Mouse (Mus musculus): ENCODE results near the gene Pgm1. TPM values are rescaled to one million over a fixed set of nuclear protein-coding genes. Genes with fewer than 3 reads are reported as not detected.

The Pgm1 gene
- total and polyA plus RNA-seq, 3 experiments, result 54.0 to 97.9 (median 95.7) TPM

- in situ Hi-C loops (cut with MboI; ENCODE audit: low pct_ligation_motif_present, low pct_unique_long_range_greater_than_20kb, low sequenced_read_pairs) (no loop called here), dilution Hi-C loops (cut with MboI; ENCODE audit: extremely low pct_ligation_motif_present, extremely low pct_unique_long_range_greater_than_20kb, low sequenced_read_pairs) (no loop called here)
- Histone ChIP-seq H3K9ac (ENCODE audit: insufficient read depth, low read depth) (no peak overlapping the region), H3K4me3 (replicated peaks in 1 of 3; ENCODE audit: low read depth in 2 of 3, low read length in 2 of 3, poor library complexity in 1 of 3) (no peak overlapping the region), H3K36me3 (replicated peaks in 1 of 2; ENCODE audit: control insufficient read depth in 1 of 2, insufficient read depth in 1 of 2, low read length in 1 of 2) (peaks cover 0 to 52% of the 10 kb centered on the region in 2 experiments), H3K4me1 (ENCODE audit: control insufficient read depth in 1 of 2, insufficient read depth in 2 of 2) (no peaks in the 10 kb centered on the region), H3K27ac (ENCODE audit: insufficient read depth, low read depth) (no peak overlapping the region), H3K4me2 (ENCODE audit: insufficient read depth, low read depth, poor library complexity, severe bottlenecking) (no peak overlapping the region), H3K9me3 (replicated peaks; ENCODE audit: low read length) (no peaks in the 10 kb centered on the region), H3K27me3 (replicated peaks) (no peaks in the 10 kb centered on the region), H3K79me2 (replicated peaks; ENCODE audit: control insufficient read depth, extremely low read depth, insufficient read depth, poor library complexity, severe bottlenecking) (no peaks in the 10 kb centered on the region)
- no peak for DNase-seq (ENCODE audit: extremely low read depth)
- no peak for TF ChIP-seq ZNF384 (IDR thresholded peaks at IDR 0.05; ENCODE audit: low read depth, low read length)
- no peak for TF ChIP-seq USF2 (conservative IDR thresholded peaks at IDR 0.05; ENCODE audit: low read depth, low read length)
- TF ChIP-seq MAX (IDR thresholded peaks at IDR 0.05; ENCODE audit: low read length), result no peak
- no peak for TF ChIP-seq NELFE (IDR thresholded peaks at IDR 0.05; ENCODE audit: low read depth, low read length)
- no peak for TF ChIP-seq TCF12 (IDR thresholded peaks at IDR 0.05; ENCODE audit: low read depth, low read length)
- TF ChIP-seq POLR2AphosphoS2 (IDR thresholded peaks at IDR 0.05; ENCODE audit: low read depth, low read length), result no peak
- TF ChIP-seq MAZ (IDR thresholded peaks at IDR 0.05; ENCODE audit: low read depth, low read length), result no peak
- no peak for TF ChIP-seq USF1 (IDR thresholded peaks at IDR 0.05; ENCODE audit: low read depth, low read length)
- no peak for TF ChIP-seq CTCF (conservative IDR thresholded peaks at IDR 0.05 in 1 of 2, IDR thresholded peaks at IDR 0.05 in 1 of 2; ENCODE audit: low read depth in 2 of 2, low read length in 2 of 2)
- TF ChIP-seq ZKSCAN1 (IDR thresholded peaks at IDR 0.05; ENCODE audit: borderline replicate concordance, low read depth, low read length), result no peak
- no peak for TF ChIP-seq JUND (conservative IDR thresholded peaks at IDR 0.05; ENCODE audit: low read depth, low read length)
- no peak for TF ChIP-seq MAFK (IDR thresholded peaks at IDR 0.05; ENCODE audit: insufficient replicate concordance, low read length)
- TF ChIP-seq BHLHE40 (IDR thresholded peaks at IDR 0.05; ENCODE audit: low read depth, low read length), result no peak
- TF ChIP-seq CHD1 (IDR thresholded peaks at IDR 0.05; ENCODE audit: low read depth, low read length), result no peak
- TF ChIP-seq ELF1 (IDR thresholded peaks at IDR 0.05; ENCODE audit: low read depth, low read length), result no peak
Measured at GRCm38 (mm10) chr4:99988771-99989170, 59.6 kb downstream of the Pgm1 start.

DNA sequence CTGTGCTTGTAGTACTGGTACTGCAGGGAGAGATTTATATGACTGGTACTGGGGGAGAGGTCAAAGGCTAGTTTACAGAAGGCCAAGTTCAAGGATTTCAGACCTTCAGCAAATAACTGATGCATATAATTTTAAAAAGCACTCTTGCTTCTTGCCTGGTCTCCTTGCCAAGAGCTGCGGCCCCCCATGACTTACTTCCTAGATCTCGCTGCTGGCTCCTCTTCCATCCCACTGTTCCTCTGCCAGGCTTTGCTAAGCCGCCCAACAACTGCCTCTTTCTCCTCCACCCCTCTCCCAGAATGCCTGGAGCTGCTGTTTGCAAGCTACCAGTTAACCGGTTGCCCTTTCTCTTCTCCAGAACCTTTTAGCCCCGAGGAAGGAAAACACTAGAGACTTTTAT, 71.8 kb downstream of the Pgm1 start:
- no peaks in the 10 kb centered on the region for H3K36me3 ChIP-seq (replicated peaks in 1 of 2; ENCODE audit: control insufficient read depth in 1 of 2, insufficient read depth in 1 of 2, low read length in 1 of 2)
- H3K79me2 ChIP-seq (replicated peaks; ENCODE audit: control insufficient read depth, extremely low read depth, insufficient read depth, poor library complexity, severe bottlenecking), result no peaks in the 10 kb centered on the region
- H3K27me3 ChIP-seq (replicated peaks), result no peaks in the 10 kb centered on the region
- no peaks in the 10 kb centered on the region for H3K9me3 ChIP-seq (replicated peaks; ENCODE audit: low read length)
- TF ChIP-seq PAX5 (IDR thresholded peaks at IDR 0.05; ENCODE audit: low read length) (no peak), IRF4 (IDR thresholded peaks at IDR 0.05; ENCODE audit: low read depth, low read length) (no peak), SMC3 (IDR thresholded peaks at IDR 0.05; ENCODE audit: low read depth, low read length) (no peak), TCF12 (IDR thresholded peaks at IDR 0.05; ENCODE audit: low read depth, low read length) (no peak), CHD1 (IDR thresholded peaks at IDR 0.05; ENCODE audit: low read depth, low read length) (no peak), MYC (IDR thresholded peaks at IDR 0.05; ENCODE audit: low read depth, low read length) (no peak)
- in situ Hi-C loops (cut with MboI; ENCODE audit: low pct_ligation_motif_present, low pct_unique_long_range_greater_than_20kb, low sequenced_read_pairs), result no loop called here
- dilution Hi-C loops (cut with MboI; ENCODE audit: extremely low pct_ligation_motif_present, extremely low pct_unique_long_range_greater_than_20kb, low sequenced_read_pairs), result no loop called here
- H3K9ac ChIP-seq (ENCODE audit: insufficient read depth, low read depth), result no peak overlapping the region
- no peak overlapping the region for H3K4me2 ChIP-seq (ENCODE audit: insufficient read depth, low read depth, poor library complexity, severe bottlenecking)
- H3K27ac ChIP-seq (ENCODE audit: insufficient read depth, low read depth), result no peak overlapping the region
- H3K4me1 ChIP-seq (ENCODE audit: control insufficient read depth in 1 of 2, insufficient read depth in 2 of 2), result no peaks in the 10 kb centered on the region
- DNase-seq (ENCODE audit: extremely low read depth), result no peak
- H3K4me3 ChIP-seq (replicated peaks in 1 of 3; ENCODE audit: low read depth in 2 of 3, low read length in 2 of 3, poor library complexity in 1 of 3), result no peak overlapping the region
